Mouse (Mus musculus) cerebellum, adult 11-12 months (tissue): ENCODE results near the gene Usp39.

Experiments
- DNase-seq: peaks from one replicate; pipeline ENCODE4 v3.0.0; 2022

The Usp39 gene

GRCm38 (mm10) chr6:72292972-72293651, 51.9 kb downstream of the Usp39 start:
- DNase-seq, result no peak

GRCm38 (mm10) chr6:72289484-72289883, 55.5 kb downstream of the Usp39 start:
- no peak for DNase-seq

- no peak for DNase-seq
These were observed 61.1 kb downstream of the Usp39 start for GRCm38 (mm10) chr6:72283914-72284313.

GRCm38 (mm10) chr6:72280410-72280998, 64.5 kb downstream of the Usp39 start:
- no peak for DNase-seq

GRCm38 (mm10) chr6:72279505-72279904, 65.5 kb downstream of the Usp39 start:
- DNase-seq, result no peak

GRCm38 (mm10) chr6:72278835-72279234, 66.1 kb downstream of the Usp39 start:
- no peak for DNase-seq

- DNase-seq, result no peak
These were observed 67.3 kb downstream of the Usp39 start for GRCm38 (mm10) chr6:72277508-72278166.

- DNase-seq, result no peak
These were observed 68.0 kb downstream of the Usp39 start for GRCm38 (mm10) chr6:72276972-72277441.

GRCm38 (mm10) chr6:72276141-72276540, 68.8 kb downstream of the Usp39 start:
- no peak for DNase-seq

- no peak for DNase-seq
These were observed 69.5 kb downstream of the Usp39 start for GRCm38 (mm10) chr6:72275527-72275926.

GRCm38 (mm10) chr6:72273153-72273552, 71.8 kb downstream of the Usp39 start:
- DNase-seq, result no peak

GRCm38 (mm10) chr6:72272161-72272696, 72.8 kb downstream of the Usp39 start:
- DNase-seq, result no peak

- DNase-seq, result peak; percentile 87
These were observed 73.9 kb downstream of the Usp39 start for GRCm38 (mm10) chr6:72270952-72271519.

GRCm38 (mm10) chr6:72270258-72270657, 74.7 kb downstream of the Usp39 start:
- no peak for DNase-seq
